Mouse (Mus musculus) embryonic fibroblast, embryonic 13.5 days (primary cell): ENCODE measurements around the gene Dhx8. TPM values are rescaled to one million over a fixed set of nuclear protein-coding genes. Genes with fewer than 3 reads are reported as not detected.

Experiments
- H3K27ac ChIP-seq: 2 replicates; pipeline ENCODE4 v1.5.1; 2012; ENCODE audit warnings: low read length, control low read depth, inconsistent platforms; ENCODE audit not compliant: insufficient read depth
- H3K4me1 ChIP-seq: 2 replicates; pipeline ENCODE4 v1.6.1; 2011; ENCODE audit warnings: low read length; ENCODE audit not compliant: control insufficient read depth, insufficient read depth
- H3K4me3 ChIP-seq: 2 replicates; pipeline ENCODE4 v1.5.1; 2011; ENCODE audit warnings: mild to moderate bottlenecking, control low read depth, low read length; ENCODE audit not compliant: insufficient read depth
- CTCF ChIP-seq: IDR thresholded peaks from 2 replicates; pipeline ENCODE4 v1.5.1; 2011; ENCODE audit warnings: mild to moderate bottlenecking, control low read depth, low read length, moderate library complexity, borderline replicate concordance; ENCODE audit not compliant: insufficient read depth
- POLR2A ChIP-seq: IDR thresholded peaks from 2 replicates; pipeline ENCODE4 v1.6.1; 2011; ENCODE audit warnings: low read depth, mild to moderate bottlenecking, control low read depth, low read length, moderate library complexity
- polyA plus RNA-seq: library from polyadenylated mRNA; stranded (reverse); fragments of >200 nt; gene quantifications from 2 replicates; pipeline ENCODE4 v1.2.4, GENCODE M21; 2011; ENCODE audit warnings: low read depth; ENCODE audit not compliant: missing spikeins, insufficient read length

Dhx8 gene
- 27.1 and 29.4 TPM in 2 replicates for polyA plus RNA-seq

GRCm38 (mm10) chr11:101732518-101733440 is at the start of gene Dhx8:
Gene Dhx8, plus strand, starts transcription at chr11:101732919.
- TF ChIP-seq CTCF (peak; percentile 97), POLR2A (peak; percentile 74)
- peak within 1 kb of the TSS; percentile 14; the same call in 1 of the 2 replicates for H3K27ac ChIP-seq
- no peaks in the 10 kb centered on the region for H3K4me1 ChIP-seq
- peak within 1 kb of the TSS; percentile 78 for H3K4me3 ChIP-seq

- TF ChIP-seq CTCF (no peak), POLR2A (0 out of 2 replicates have a peak, but pooled peaks have one; percentile 13)
- peaks cover 6% of the 10 kb centered on the region; the same call in 1 of the 2 replicates for H3K4me1 ChIP-seq
- H3K27ac ChIP-seq: peak overlapping the region; percentile 79
- no peak overlapping the region for H3K4me3 ChIP-seq
These were observed 45.1 kb upstream of the Dhx8 start for GRCm38 (mm10) chr11:101687351-101688301.

- no peak overlapping the region for H3K27ac ChIP-seq
- no peak for TF ChIP-seq CTCF
- no peak for TF ChIP-seq POLR2A
- peaks cover 6% of the 10 kb centered on the region; the same call in 1 of the 2 replicates for H3K4me1 ChIP-seq
- no peak overlapping the region for H3K4me3 ChIP-seq
These were observed 43.0 kb upstream of the Dhx8 start for GRCm38 (mm10) chr11:101689701-101690113.

GRCm38 (mm10) chr11:101690326-101690725 is 42.4 kb upstream of the Dhx8 start:
- H3K27ac ChIP-seq: no peak overlapping the region
- TF ChIP-seq CTCF (no peak), POLR2A (no peak)
- H3K4me1 ChIP-seq: peaks cover 6% of the 10 kb centered on the region; the same call in 1 of the 2 replicates
- H3K4me3 ChIP-seq: no peak overlapping the region

GRCm38 (mm10) chr11:101695906-101696661 is 36.6 kb upstream of the Dhx8 start:
- no peaks in the 10 kb centered on the region for H3K4me1 ChIP-seq
- no peak overlapping the region for H3K4me3 ChIP-seq

GRCm38 (mm10) chr11:101697156-101697861 is 35.4 kb upstream of the Dhx8 start:
- no peak overlapping the region for H3K27ac ChIP-seq
- no peaks in the 10 kb centered on the region for H3K4me1 ChIP-seq
- no peak overlapping the region for H3K4me3 ChIP-seq
- no peak for TF ChIP-seq POLR2A

More at GRCm38 (mm10) chr11:101695906-101696661, 36.6 kb upstream of the Dhx8 start:
- TF ChIP-seq POLR2A: no peak
- no peak for TF ChIP-seq CTCF
- H3K27ac ChIP-seq: no peak overlapping the region

- Histone ChIP-seq H3K4me3 (no peak overlapping the region), H3K4me1 (no peaks in the 10 kb centered on the region), H3K27ac (no peak overlapping the region)
- no peak for TF ChIP-seq CTCF
- TF ChIP-seq POLR2A: no peak
These were observed 34.6 kb upstream of the Dhx8 start for GRCm38 (mm10) chr11:101698114-101698513.

GRCm38 (mm10) chr11:101699556-101699955 is 33.2 kb upstream of the Dhx8 start:
- H3K27ac ChIP-seq: no peak overlapping the region
- no peak overlapping the region for H3K4me3 ChIP-seq
- no peaks in the 10 kb centered on the region for H3K4me1 ChIP-seq
- no peak for TF ChIP-seq CTCF
- no peak for TF ChIP-seq POLR2A
